Mouse (Mus musculus) central nervous system, embryonic 14 days (tissue): Measurements from ENCODE around the gene Lilrb4a. TPM values are rescaled to one million over a fixed set of nuclear protein-coding genes. Genes with fewer than 3 reads are reported as not detected.

ENCODE experiments used
- polyA plus RNA-seq: library from polyadenylated mRNA; depleted of rRNA; stranded (reverse); fragments of >200 nt; gene quantifications from 2 replicates; pipeline ENCODE4 v1.2.3, GENCODE M21; 2012; rRNA removed

Lilrb4a gene
- polyA plus RNA-seq = 4.1 and 4.5 TPM in 2 replicates

GRCm38 (mm10) chr10:51490691-51491090 lies at the start of gene Lilrb4a:
Gene Lilrb4a, plus strand, starts transcription at chr10:51490956.

GRCm38 (mm10) chr10:51480397-51480796 lies 10.4 kb upstream of the Lilrb4a start, which contains the start of the genes Gm49339 and Lilr4b:
Gene Gm49339, plus strand, starts transcription at chr10:51480612.
Gene Lilr4b, plus strand, starts transcription at chr10:51480632.

Other genes with a start within 250 kb of the Lilrb4a start
- gene Gm49339, start 10.3 kb upstream of the Lilrb4a start, polyA plus RNA-seq = 1.0 and 1.7 TPM in 2 replicates
- 1.6 and 2.7 TPM in 2 replicates for gene Lilr4b, start 10.3 kb upstream of the Lilrb4a start, polyA plus RNA-seq
- 1.6 and 2.7 TPM in 2 replicates for gene Fam162b, start 99.6 kb downstream of the Lilrb4a start, polyA plus RNA-seq
- gene Gprc6a, start 140.5 kb downstream of the Lilrb4a start, polyA plus RNA-seq = 0.04 TPM in 1 of 2 replicates, not detected in the other
- 0.12 TPM in 1 of 2 replicates, not detected in the other for gene Rfx6, start 186.8 kb downstream of the Lilrb4a start, polyA plus RNA-seq